Mouse (Mus musculus): Measurements from ENCODE around the gene Fbxw22. TPM values are rescaled to one million over a fixed set of nuclear protein-coding genes. Genes with fewer than 3 reads are reported as not detected.

Fbxw22 gene
- not detected for polyA plus RNA-seq (2017; shearing (Covaris generic))

DNA sequence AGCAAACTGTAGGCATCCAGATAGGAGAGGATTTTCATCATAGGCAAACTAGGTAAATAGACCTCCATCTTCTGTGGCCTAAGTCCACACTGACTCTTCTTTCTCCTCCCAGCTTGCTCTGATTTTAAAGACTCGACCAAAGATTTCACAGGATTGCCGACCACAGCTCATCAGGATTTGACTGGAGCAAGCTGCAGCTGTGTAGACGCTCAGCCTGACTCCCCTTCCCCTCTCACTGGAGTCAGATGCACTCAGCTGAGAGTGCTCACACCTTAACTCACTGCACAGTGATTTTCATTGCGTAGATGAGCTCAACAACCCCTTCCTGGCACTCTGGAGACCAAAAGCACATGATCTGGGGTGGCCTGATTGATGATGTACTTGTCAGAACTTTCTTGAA lies at the start of gene Fbxw22:
Gene Fbxw22, minus strand, starts transcription at position 101 of the 400 bp plus-strand sequence.

DNA sequence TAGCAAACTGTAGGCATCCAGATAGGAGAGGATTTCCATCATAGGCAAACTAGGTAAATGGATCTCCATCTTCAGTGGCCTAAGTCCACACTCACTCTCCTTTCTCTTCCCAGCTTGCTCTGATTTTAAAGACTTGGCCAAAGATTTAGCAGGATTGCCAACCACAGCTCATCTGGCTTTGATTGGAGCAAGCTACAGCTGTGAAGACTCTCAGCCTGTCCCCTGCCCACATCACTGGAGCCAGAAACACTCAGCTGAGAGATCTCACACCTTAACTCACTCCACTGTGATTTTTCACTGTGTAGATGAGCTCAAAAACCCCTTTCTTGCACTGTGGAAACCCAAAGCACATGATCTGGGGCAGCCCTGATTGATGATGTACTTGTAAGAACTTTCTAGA lies 44.9 kb upstream of the Fbxw22 start, which contains the start of gene Fbxw16:
Gene Fbxw16, minus strand, starts transcription at position 101 of the 400 bp plus-strand sequence.

DNA sequence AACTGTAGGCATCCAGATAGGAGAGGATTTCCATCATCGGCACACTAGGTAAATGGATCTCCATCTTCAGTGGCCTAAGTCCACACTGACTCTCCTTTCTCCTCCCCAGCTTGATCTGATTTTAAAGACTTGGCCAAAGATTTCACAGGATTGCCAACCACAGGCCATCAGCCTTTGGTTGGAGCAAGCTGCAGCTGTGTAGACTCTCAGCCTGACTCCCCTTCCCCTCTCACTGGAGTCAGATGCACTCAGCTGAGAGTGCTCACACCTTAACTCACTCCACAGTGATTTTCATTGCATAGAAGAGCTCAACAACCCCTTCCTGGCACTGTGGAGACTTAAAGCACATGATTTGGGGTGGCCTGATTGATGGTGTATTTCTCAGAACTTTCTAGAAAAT lies 64.5 kb downstream of the Fbxw22 start, which contains the start of gene Fbxw28:
Gene Fbxw28, minus strand, starts transcription at position 101 of the 400 bp plus-strand sequence.

Other genes with a start within 250 kb of the Fbxw22 start
- gene Fbxw21, start 242.3 kb downstream of the Fbxw22 start, polyA plus RNA-seq (2017; shearing (Covaris generic)): not detected
- gene Fbxw13, start 208.3 kb downstream of the Fbxw22 start, polyA plus RNA-seq (2017; shearing (Covaris generic)): not detected
- not detected for gene Fbxw20, start 169.5 kb downstream of the Fbxw22 start, polyA plus RNA-seq (2017; shearing (Covaris generic))
- gene Fbxw14, start 116.6 kb downstream of the Fbxw22 start, polyA plus RNA-seq (2017; shearing (Covaris generic)): not detected
- not detected for gene Fbxw28, start 64.6 kb downstream of the Fbxw22 start, polyA plus RNA-seq (2017; shearing (Covaris generic))
- not detected for gene Fbxw16, start 44.8 kb upstream of the Fbxw22 start, polyA plus RNA-seq (2017; shearing (Covaris generic))
- not detected for gene Fbxw19, start 91.6 kb upstream of the Fbxw22 start, polyA plus RNA-seq (2017; shearing (Covaris generic))
- gene Fbxw15, start 164.0 kb upstream of the Fbxw22 start, polyA plus RNA-seq (2017; shearing (Covaris generic)): not detected
- gene Fbxw24, start 221.8 kb upstream of the Fbxw22 start, polyA plus RNA-seq (2017; shearing (Covaris generic)): not detected

All from inflammation-experienced regulatory T-cells, adult 16 weeks (primary cell).